Mouse (Mus musculus) lung, adult 2 months (tissue): Measurements from ENCODE around the gene Hoxc5.

ENCODE experiments used
- CTCF ChIP-seq: fragments of 200-500 bp; IDR thresholded peaks from 2 replicates; pipeline ENCODE4 v1.5.1; 2011; ENCODE audit warnings: mild to moderate bottlenecking, low read length, control low read depth; ENCODE audit not compliant: insufficient read depth
- POLR2A ChIP-seq: fragments of 200-500 bp; IDR thresholded peaks from 2 replicates; pipeline ENCODE4 v1.6.1; 2011; ENCODE audit warnings: low read depth, mild to moderate bottlenecking, control low read depth, low read length, borderline replicate concordance; ENCODE audit errors: extremely low read depth

DNA sequence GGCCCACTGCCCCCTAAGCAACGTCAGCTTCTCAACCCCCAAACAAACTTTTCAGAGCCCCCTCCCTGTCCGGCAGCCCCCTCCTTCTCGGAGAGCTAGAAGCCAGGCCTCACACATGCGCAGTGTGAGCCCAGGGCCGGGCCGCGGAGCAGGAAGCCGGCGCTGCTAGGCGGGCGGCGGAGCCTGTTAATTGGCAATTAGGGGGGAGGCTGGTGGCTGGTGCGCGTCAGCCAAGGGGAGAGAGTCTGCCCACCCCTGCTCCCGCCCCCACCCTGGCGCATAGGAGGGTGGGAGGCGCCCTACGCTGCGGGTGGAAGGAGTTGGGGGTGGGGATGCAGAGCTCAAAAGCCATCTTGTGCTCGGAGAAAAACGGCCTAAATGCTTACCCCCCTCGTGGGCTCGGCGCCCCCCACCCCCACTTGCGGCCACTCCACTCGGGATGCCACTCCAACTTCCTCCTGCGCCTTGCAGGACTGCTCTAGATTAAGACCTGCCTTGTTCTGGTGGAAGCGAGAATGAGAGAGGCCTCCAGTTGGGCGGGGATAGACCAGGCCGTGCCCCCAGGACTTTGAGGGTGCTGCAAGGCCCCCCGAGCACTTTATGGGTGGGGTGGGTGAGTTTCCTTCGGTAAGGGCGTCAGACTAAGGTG, 32.1 kb downstream of the Hoxc5 start:
- TF ChIP-seq CTCF (no peak), POLR2A (no peak)
